Mouse (Mus musculus) 3134 (cell line): ENCODE results near the gene Wdr77.
"Not testable (repeated sequence)": the region's sequence is repeated elsewhere in the genome, so short reads cannot be mapped to it uniquely, and the experiment has no call there.

ENCODE experiments used
- DNase-seq: peaks from one replicate; pipeline ENCODE4 v3.0.0-alpha.2; 2011; ENCODE audit warnings: low spot score; ENCODE audit not compliant: insufficient read length; ENCODE audit errors: extremely low read depth

The Wdr77 gene

DNA sequence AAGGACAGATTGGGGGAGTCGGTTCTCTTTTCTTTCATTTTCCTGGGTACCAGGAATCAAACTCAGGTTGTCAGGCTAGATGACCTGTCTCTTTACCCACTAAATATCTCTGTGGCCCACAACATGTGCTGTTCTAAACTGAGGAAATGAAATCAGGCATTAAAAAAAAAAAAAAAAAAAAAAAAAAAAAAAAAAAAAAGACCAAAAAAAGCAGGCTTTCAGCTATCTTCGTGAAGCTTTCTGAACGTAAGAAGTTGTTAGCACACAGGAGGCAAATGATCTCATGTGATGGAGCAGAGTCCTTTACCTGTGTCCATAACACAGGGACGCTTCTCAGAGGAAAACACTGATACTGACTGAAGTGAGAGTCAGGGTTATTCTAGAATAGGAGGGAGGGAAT lies 23.1 kb upstream of the Wdr77 start:
- no peak for DNase-seq

GRCm38 (mm10) chr3:105951348-105951747 lies 7.8 kb upstream of the Wdr77 start:
- no peak for DNase-seq

DNA sequence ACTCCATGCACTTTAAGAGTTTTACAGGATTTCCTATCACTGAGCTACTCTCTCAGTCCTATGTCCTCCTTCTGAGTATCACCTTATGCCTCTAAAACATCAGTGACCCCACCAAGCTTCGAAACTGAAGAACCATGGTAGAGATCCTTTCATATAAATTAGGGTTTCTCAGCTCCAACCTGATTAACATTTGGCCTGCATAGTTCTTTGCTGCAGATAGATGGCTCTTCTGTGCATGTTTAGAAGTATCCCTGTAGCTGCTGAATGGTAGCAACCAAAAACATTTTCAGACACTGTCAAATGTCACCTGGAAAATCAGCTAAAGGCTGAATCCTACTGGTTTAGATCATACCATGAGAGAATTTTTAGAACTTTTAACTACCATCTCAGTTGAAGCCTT lies 1.9 kb upstream of the Wdr77 start:
- no peak for DNase-seq

DNA sequence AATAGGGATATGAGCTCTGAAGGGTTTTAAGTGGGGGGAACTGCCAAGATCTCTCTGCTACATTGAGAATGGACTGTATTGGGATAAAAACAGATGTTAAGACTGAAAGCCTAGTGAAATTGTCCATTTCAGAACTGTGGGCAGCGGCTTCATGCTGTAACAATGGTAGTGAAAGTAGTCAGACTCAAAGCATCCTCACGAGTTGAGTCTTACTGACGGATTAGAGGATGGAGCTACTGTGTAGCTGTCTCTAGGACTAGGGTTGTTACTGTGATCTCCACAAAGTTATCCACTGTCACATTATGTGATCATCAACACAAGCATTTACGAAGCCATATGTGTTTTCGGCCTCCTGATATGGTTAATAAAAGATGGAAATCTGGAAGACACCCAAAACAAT lies 965 bp upstream of the Wdr77 start:
- no peak for DNase-seq

DNA sequence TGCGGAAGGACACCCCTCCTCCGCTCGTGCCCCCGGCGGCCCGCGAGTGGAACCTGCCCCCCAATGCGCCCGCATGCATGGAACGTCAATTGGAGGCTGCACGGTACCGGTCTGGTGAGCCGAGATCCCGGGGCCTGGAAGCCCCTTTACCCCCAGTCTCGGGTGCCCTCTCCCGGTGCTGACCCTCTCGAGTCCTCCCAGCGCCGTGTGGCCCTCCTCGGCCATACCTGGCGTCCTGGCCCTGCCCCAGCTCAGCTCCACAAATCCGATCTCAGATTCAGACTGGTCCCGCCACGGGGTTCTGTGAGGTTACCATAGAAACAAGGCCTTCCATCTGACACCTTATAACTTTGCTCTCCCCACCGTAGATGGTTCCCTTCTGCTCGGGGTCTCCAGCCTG lies 416 bp downstream of the Wdr77 start:
- DNase-seq: no peak

DNA sequence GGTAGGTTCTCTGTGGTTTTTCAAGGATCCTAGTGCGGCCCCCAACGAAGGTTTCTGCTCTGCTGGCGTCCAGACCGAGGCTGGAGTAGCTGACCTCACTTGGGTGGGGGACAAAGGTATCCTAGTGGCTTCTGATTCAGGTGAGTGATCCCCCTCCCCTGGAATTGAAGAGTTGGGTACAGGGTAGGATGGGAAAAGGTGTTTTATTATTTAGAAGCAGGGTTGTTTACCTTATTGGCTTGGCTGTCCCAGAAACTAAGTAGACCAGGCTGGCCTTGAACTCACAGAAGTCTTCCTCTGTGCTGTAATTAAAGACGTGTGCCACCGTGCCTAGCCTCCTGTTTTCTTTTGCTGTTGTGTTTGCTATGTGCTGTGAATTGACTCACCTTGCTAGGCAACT lies 830 bp downstream of the Wdr77 start, which contains the start of gene Atp5f1:
TSS of gene Atp5f1 (minus strand) at position 101 of the 400 bp plus-strand sequence.
- no peak for DNase-seq

- peak; percentile 4 for DNase-seq
These were observed 1.5 kb downstream of the Wdr77 start for GRCm38 (mm10) chr3:105960700-105961099.

DNA sequence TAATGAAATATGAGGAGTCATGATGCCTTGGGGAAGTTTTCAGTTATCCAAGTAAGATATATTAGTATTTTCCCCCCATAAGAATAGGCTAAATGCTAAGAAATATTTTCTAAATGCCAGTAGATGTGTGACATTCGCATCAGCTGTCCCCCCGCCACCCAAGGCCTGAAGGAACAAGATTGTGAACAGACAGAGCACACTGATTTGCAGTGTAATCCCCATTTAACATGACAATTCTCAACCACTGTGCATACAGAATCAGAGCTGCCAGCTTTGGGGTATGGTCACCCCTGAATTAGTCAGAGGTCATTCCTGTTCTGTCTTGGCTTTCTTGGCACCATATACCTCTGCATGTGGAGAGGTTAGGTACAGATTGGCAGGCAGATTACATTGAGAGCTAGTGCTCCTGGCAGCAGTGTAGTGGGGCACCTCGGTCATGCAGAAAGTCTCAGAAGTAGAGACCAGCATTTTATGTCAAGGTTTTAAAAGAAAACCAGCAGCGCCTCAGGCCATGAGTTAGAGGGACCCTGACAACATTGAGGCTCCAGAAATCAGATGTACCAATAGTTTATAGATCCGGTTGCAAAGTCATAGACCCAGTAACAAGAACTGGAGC lies 12.8 kb downstream of the Wdr77 start:
- no peak for DNase-seq

DNA sequence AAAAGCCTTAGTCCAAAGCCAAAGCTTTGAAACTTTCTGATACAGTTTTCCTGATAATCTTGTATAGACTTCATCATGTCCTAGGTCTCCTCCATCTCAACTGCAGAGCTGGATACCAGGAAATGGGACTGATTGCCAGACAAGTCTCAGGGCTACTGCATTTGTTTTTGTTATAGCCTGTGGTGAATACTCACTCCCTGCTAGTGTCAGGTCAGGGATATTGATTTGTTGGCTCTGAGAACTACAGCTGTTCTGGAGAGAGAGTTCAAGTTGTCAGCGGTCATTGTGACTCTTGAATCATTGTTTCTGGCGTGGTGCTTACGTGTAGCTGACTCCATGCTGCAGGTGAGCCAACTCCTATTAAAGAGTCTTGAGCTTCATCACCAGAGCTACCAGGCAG lies 14.2 kb downstream of the Wdr77 start, which contains the start of gene Ovgp1:
TSS of gene Ovgp1 (plus strand) at position 301 of the 400 bp plus-strand sequence.
- no peak for DNase-seq

DNA sequence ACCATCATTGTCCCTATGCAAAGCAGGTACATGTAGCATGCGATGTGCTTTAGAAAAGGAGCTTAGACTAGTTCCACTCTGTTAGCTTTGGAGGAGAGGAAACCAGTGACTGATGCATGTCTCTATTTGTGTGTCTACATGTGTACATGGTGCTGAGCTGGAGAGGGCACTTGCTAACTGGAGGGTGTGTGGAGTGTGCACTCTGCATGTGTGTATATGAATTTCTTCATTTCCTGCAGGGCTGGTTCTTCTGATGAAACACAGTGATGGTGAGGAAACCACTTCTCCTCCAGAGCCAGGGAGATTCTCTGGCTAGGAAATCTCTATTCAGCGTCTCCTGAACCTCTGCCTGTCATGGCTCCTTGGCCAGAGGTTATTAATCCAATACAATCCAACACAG lies 15.0 kb downstream of the Wdr77 start:
- no peak for DNase-seq

DNA sequence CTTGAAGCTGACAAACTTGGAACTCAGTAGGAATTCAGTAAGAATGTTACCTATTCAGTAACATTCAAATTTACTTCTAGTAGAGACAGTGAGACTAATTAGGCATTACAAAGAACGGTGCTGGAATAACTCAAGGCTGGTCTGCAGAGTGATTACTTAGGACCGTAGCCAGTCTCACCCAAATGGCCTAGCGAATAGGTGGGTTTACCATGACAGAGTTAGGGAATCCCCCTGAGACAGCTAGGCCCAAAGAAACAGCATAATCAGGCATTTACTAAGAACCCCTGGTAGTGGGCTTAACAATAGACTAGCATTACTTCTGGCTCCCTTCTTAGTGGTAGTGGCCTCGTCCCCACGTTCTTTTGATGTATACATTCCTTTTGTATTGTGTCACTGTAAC lies 30.4 kb downstream of the Wdr77 start:
- not testable (repeated sequence) for DNase-seq

GRCm38 (mm10) chr3:105991653-105992283 lies 32.6 kb downstream of the Wdr77 start:
- no peak for DNase-seq

DNA sequence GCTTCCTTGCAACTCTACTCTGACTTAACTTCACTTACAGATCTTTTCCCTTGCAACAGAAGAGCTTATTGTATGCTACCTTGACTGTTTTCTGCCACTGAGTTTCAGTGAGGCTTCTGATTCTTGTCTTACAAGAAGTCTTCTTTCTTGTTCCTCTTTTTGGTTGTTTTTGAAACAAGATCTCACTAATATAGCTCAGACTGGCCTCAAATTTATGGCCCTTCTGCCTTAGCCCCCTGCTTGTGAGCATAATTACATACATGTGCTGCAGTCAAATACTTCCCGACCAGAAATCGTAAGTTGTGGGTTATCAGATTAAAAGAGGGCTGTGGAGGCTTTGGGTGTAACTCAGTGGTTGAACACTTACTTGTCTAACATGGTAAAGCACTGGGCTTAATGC lies 35.6 kb downstream of the Wdr77 start:
- no peak for DNase-seq

DNA sequence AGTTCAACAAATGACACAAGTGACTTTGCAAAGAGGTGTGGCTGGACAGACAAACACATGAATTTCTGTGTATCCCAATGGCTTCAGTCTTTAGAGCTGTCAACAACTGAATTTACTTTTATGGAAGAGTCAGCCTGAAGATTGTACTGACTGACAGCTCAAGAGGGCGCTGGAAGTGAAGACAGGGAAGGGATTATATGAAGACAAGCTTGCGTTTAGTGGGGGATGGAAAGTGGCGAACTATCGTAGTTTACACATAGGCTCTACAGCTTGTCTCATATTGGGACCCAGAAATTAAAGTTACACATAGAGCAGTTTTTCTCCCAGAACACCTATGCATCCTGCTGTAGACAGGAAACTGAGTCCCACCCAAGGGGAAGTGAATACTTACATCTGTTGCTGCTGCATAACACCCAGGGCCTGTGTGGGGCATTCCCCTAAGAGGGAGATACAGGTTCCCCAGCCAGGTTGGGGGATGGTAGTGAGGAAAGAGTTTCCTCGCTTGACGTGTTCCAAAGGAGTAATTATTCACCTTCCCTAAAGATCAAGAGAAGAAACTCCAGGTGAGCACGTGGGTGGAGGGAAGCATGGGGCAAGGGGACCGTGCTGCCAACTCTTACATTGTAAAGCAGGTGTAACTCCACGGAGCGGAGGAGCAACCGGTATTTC lies 41.7 kb downstream of the Wdr77 start:
- DNase-seq: no peak

GRCm38 (mm10) chr3:106001416-106002370 lies 42.5 kb downstream of the Wdr77 start:
- DNase-seq: no peak

DNA sequence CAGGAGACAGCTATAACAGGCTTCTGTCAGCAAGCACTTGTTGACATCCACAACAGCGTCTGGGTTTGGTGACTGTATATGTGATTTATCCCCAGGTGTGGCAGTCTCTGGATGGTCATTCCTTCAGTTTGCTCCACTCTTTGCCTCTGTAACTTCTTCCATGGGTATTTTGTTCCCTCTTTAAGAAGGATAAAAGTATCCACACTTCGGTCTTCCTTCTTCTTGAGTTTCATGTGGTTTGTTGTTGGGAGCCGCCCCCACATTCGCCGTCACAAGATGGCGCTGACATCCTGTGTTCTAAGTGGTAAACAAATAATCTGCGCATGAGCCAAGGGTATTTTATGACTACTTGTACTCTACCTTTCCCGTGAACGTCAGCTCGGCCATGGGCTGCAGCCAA lies 44.2 kb downstream of the Wdr77 start:
- DNase-seq: not testable (repeated sequence)

DNA sequence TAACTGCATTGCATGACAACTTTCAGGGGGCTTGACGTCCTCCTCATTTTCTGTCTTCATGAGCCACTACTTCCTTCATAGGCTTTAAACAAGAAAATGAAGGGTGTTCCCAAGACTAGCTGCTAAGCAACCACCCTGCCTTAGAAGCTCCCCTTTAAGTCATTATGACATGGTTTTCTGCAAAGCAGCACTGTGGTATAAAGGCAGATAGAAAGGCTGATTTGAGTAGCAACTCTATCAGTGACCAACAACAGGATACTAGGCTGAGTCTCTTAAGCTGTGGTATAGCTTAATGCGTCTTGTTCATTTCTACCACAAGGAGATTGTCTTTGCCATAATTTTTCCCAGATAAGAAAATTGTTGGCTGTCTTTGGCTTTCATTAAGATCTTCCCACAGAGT lies 55.4 kb downstream of the Wdr77 start, which contains the start of gene Pifo:
TSS of gene Pifo (minus strand) at position 101 of the 400 bp plus-strand sequence.
- no peak for DNase-seq
